Mouse (Mus musculus) forebrain, embryonic 15.5 days (tissue): Measurements from ENCODE around the gene Fgf9. TPM values are rescaled to one million over a fixed set of nuclear protein-coding genes. Genes with fewer than 3 reads are reported as not detected.

Experiments
- ATAC-seq: fragments of 200-750 bp; cut with Nextera tagmentation; replicated peaks from 2 replicates; pipeline ENCODE4 v1.8.0; 2017; ENCODE audit warnings: mild to moderate bottlenecking, moderate TSS enrichment, moderate library complexity
- H3K27ac ChIP-seq: fragments of 300-500 bp; sonication (generic); replicated peaks from 2 replicates; pipeline ENCODE4 v1.5.1; 2015; ENCODE audit warnings: mild to moderate bottlenecking, inconsistent platforms
- H3K27me3 ChIP-seq: fragments of 300-500 bp; sonication (generic); 2 replicates; pipeline ENCODE4 v1.6.1; 2015; ENCODE audit warnings: inconsistent platforms
- H3K36me3 ChIP-seq: fragments of 300-500 bp; sonication (generic); 2 replicates; pipeline ENCODE4 v1.6.1; 2015; ENCODE audit warnings: mild to moderate bottlenecking, inconsistent platforms
- H3K4me1 ChIP-seq: fragments of 300-500 bp; sonication (generic); 2 replicates; pipeline ENCODE4 v1.6.1; 2015; ENCODE audit warnings: inconsistent platforms
- H3K4me2 ChIP-seq: fragments of 300-500 bp; sonication (generic); replicated peaks from 2 replicates; pipeline ENCODE4 v1.6.1; 2015; ENCODE audit warnings: mild to moderate bottlenecking, inconsistent platforms
- H3K4me3 ChIP-seq: fragments of 300-500 bp; sonication (generic); 2 replicates; pipeline ENCODE4 v1.5.1; 2015; ENCODE audit warnings: mild to moderate bottlenecking, inconsistent platforms
- H3K9ac ChIP-seq: fragments of 300-500 bp; sonication (generic); replicated peaks from 2 replicates; pipeline ENCODE4 v1.6.1; 2015; ENCODE audit warnings: mild to moderate bottlenecking, inconsistent platforms
- H3K9me3 ChIP-seq: fragments of 300-500 bp; sonication (generic); 2 replicates; pipeline ENCODE4 v1.6.1; 2016; ENCODE audit warnings: inconsistent platforms
- WGBS: fragments of 180-500 bp; shearing (Covaris S2); methylation state at CpG from one replicate; pipeline ENCODE4 v1.1.7; 2015; ENCODE audit warnings: mixed read lengths; 5-methylcytosine and 5-hydroxymethylcytosine counted together
- polyA plus RNA-seq: library from polyadenylated mRNA; unstranded; fragments of >200 nt; fragmentation: Nextera tagmentation; extraction: Ambion mirVana; gene quantifications from 2 replicates; pipeline ENCODE4 v1.2.1, GENCODE M21; 2015

Fgf9 gene
- polyA plus RNA-seq, 1 experiment from 2014 or later, result 9.0 TPM

GRCm38 (mm10) chr14:58073936-58074335 is 3.6 kb downstream of the Fgf9 start:
- H3K4me1 ChIP-seq, result peaks cover 63% of the 10 kb centered on the region
- H3K9me3 ChIP-seq, result no peaks in the 10 kb centered on the region
- peaks cover 61% of the 10 kb centered on the region for H3K27me3 ChIP-seq
- no peaks in the 10 kb centered on the region for H3K36me3 ChIP-seq
- H3K9ac ChIP-seq, result 0 out of 2 replicates have a peak overlapping the region, but pooled peaks have one; percentile 13
- no peak for ATAC-seq
- peak overlapping the region; percentile 99 for H3K4me2 ChIP-seq
- WGBS, result 1% methylated on average over 20 of the region's 20 CpGs
- no peak overlapping the region for H3K27ac ChIP-seq
- peak overlapping the region; percentile 54 for H3K4me3 ChIP-seq

- Histone ChIP-seq H3K27ac (peak overlapping the region; percentile 42), H3K4me2 (peak overlapping the region; percentile 99), H3K27me3 (peaks cover 52% of the 10 kb centered on the region), H3K9me3 (no peaks in the 10 kb centered on the region), H3K36me3 (no peaks in the 10 kb centered on the region), H3K4me1 (peaks cover 63% of the 10 kb centered on the region), H3K4me3 (peak overlapping the region; percentile 54), H3K9ac (peak overlapping the region; percentile 58)
- WGBS, result under 1% methylated on average over 61 of the region's 61 CpGs
- peak; percentile 44 for ATAC-seq
These were observed 4.5 kb downstream of the Fgf9 start for GRCm38 (mm10) chr14:58074621-58075432.

- H3K27me3 ChIP-seq, result peaks cover 51% of the 10 kb centered on the region
- H3K4me3 ChIP-seq, result peak overlapping the region; percentile 54
- peak overlapping the region; percentile 99 for H3K4me2 ChIP-seq
- H3K27ac ChIP-seq, result peak overlapping the region; percentile 42
- WGBS, result under 1% methylated on average over 31 of the region's 31 CpGs
- peak overlapping the region; percentile 58 for H3K9ac ChIP-seq
- no peaks in the 10 kb centered on the region for H3K9me3 ChIP-seq
- ATAC-seq, result peak; percentile 11
- H3K36me3 ChIP-seq, result no peaks in the 10 kb centered on the region
- peaks cover 57% of the 10 kb centered on the region for H3K4me1 ChIP-seq
These were observed 5.2 kb downstream of the Fgf9 start for GRCm38 (mm10) chr14:58075433-58076029.

DNA sequence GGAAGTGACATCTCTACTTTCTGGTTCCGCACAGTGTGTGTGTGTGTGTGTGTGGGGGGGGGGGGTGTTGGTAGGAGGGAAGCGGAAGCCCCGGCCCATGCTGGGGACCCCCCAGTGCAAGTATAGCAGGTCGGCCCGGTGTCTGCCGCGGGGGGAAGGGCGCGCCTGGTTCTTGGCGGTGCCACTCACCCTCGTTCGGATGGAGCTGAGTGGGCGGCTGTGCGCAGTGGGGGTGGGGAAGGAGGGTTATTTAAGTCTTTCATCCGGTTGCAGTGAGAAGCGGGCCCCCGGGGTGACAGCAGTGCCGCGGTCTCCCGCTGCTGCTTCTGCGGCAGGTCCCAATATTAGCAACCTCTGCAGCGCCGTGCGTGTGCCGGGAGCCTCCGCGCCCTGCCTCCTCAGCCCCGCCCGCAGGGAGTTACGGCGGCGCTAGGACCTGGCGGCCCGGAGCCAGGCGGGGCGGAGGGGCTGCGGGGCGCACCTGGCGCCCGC is 5.7 kb downstream of the Fgf9 start:
- Histone ChIP-seq H3K4me1 (peaks cover 53% of the 10 kb centered on the region), H3K4me3 (peak overlapping the region; percentile 54), H3K9me3 (no peaks in the 10 kb centered on the region), H3K36me3 (no peaks in the 10 kb centered on the region), H3K9ac (peak overlapping the region; percentile 58), H3K27ac (peak overlapping the region; percentile 42), H3K27me3 (peaks cover 50% of the 10 kb centered on the region), H3K4me2 (peak overlapping the region; percentile 99)
- WGBS, result under 1% methylated on average over 40 of the region's 40 CpGs
- ATAC-seq, result peak; percentile 81

- Histone ChIP-seq H3K4me1 (peaks cover 46% of the 10 kb centered on the region), H3K4me2 (peak overlapping the region; percentile 99), H3K9ac (peak overlapping the region; percentile 58), H3K36me3 (no peaks in the 10 kb centered on the region), H3K27me3 (peaks cover 47% of the 10 kb centered on the region), H3K4me3 (peak overlapping the region; percentile 54), H3K9me3 (no peaks in the 10 kb centered on the region), H3K27ac (no peak overlapping the region; the same call in 1 of the 2 replicates)
- peak; percentile 3; the same call in 1 of the 2 replicates for ATAC-seq
- 8% methylated on average over 14 of the region's 14 CpGs for WGBS
These were observed 6.4 kb downstream of the Fgf9 start for GRCm38 (mm10) chr14:58076726-58077255.

- peaks cover 29% of the 10 kb centered on the region for H3K27me3 ChIP-seq
- H3K4me3 ChIP-seq, result no peak overlapping the region
- H3K9me3 ChIP-seq, result no peaks in the 10 kb centered on the region
- no peak for ATAC-seq
- H3K36me3 ChIP-seq, result no peaks in the 10 kb centered on the region
- 80% methylated on average over 2 of the region's 2 CpGs for WGBS
- H3K4me2 ChIP-seq, result no peak overlapping the region
- H3K4me1 ChIP-seq, result peaks cover 23% of the 10 kb centered on the region
- H3K9ac ChIP-seq, result no peak overlapping the region
- no peak overlapping the region for H3K27ac ChIP-seq
These were observed 9.1 kb downstream of the Fgf9 start for GRCm38 (mm10) chr14:58079471-58079870.

- no peak overlapping the region for H3K4me2 ChIP-seq
- no peak overlapping the region for H3K27ac ChIP-seq
- peaks cover 12% of the 10 kb centered on the region for H3K27me3 ChIP-seq
- H3K4me3 ChIP-seq, result no peak overlapping the region
- no peaks in the 10 kb centered on the region for H3K9me3 ChIP-seq
- H3K9ac ChIP-seq, result no peak overlapping the region
- H3K4me1 ChIP-seq, result 0 out of 2 replicates have a peak, but pooled peaks cover under 1% of the 10 kb centered on the region
- no peak for ATAC-seq
- no peaks in the 10 kb centered on the region for H3K36me3 ChIP-seq
- WGBS, result 57% methylated on average over 1 of the region's 1 CpGs
These were observed 11.6 kb downstream of the Fgf9 start for GRCm38 (mm10) chr14:58081955-58082354.

- no peak for ATAC-seq
- WGBS, result 98% methylated on average over 3 of the region's 3 CpGs
- H3K36me3 ChIP-seq, result no peaks in the 10 kb centered on the region
- H3K9me3 ChIP-seq, result no peaks in the 10 kb centered on the region
- no peaks in the 10 kb centered on the region for H3K4me1 ChIP-seq
- no peak overlapping the region for H3K4me3 ChIP-seq
- H3K4me2 ChIP-seq, result no peak overlapping the region
- no peaks in the 10 kb centered on the region; the same call in 1 of the 2 replicates for H3K27me3 ChIP-seq
- H3K9ac ChIP-seq, result no peak overlapping the region
- no peak overlapping the region for H3K27ac ChIP-seq
These were observed 13.9 kb downstream of the Fgf9 start for GRCm38 (mm10) chr14:58084240-58084639.

DNA sequence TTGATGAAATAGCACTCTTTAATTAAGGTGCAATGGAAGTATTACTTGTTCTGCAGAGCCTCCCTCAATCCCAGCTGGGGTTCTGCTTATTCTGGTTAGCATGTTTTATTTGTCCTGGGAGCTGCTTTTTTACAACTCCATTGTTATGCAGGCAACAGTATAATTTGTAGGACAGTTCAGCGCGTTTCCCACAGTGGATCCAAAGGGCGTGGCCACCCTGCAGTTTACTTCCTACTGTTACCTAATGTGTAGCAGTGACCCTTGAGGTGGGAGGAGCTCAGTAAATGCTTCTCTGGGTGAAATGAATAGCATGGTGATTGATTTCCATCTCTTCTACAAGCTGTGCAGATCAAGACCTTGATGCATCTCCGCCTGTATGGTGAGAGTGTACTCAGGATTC is 17.0 kb downstream of the Fgf9 start:
- Histone ChIP-seq H3K36me3 (no peaks in the 10 kb centered on the region), H3K4me1 (no peaks in the 10 kb centered on the region), H3K4me2 (no peak overlapping the region), H3K9ac (no peak overlapping the region), H3K9me3 (no peaks in the 10 kb centered on the region), H3K4me3 (no peak overlapping the region), H3K27ac (no peak overlapping the region), H3K27me3 (no peaks in the 10 kb centered on the region)
- no peak for ATAC-seq
- 45% methylated on average over 4 of the region's 4 CpGs for WGBS

- no peak overlapping the region for H3K4me2 ChIP-seq
- H3K27me3 ChIP-seq, result no peaks in the 10 kb centered on the region
- WGBS, result 77% methylated on average over 5 of the region's 5 CpGs
- no peak overlapping the region for H3K9ac ChIP-seq
- no peaks in the 10 kb centered on the region for H3K9me3 ChIP-seq
- H3K27ac ChIP-seq, result no peak overlapping the region
- no peaks in the 10 kb centered on the region for H3K4me1 ChIP-seq
- H3K4me3 ChIP-seq, result no peak overlapping the region
- H3K36me3 ChIP-seq, result no peaks in the 10 kb centered on the region
- ATAC-seq, result no peak
These were observed 19.1 kb downstream of the Fgf9 start for GRCm38 (mm10) chr14:58089486-58089885.

GRCm38 (mm10) chr14:58091321-58091720 is 21.0 kb downstream of the Fgf9 start:
- no peak overlapping the region for H3K4me2 ChIP-seq
- H3K27me3 ChIP-seq, result no peaks in the 10 kb centered on the region
- ATAC-seq, result no peak
- WGBS, result 78% methylated on average over 10 of the region's 10 CpGs
- no peaks in the 10 kb centered on the region for H3K36me3 ChIP-seq
- H3K4me1 ChIP-seq, result no peaks in the 10 kb centered on the region
- no peaks in the 10 kb centered on the region for H3K9me3 ChIP-seq
- H3K4me3 ChIP-seq, result no peak overlapping the region
- no peak overlapping the region for H3K9ac ChIP-seq
- H3K27ac ChIP-seq, result no peak overlapping the region

DNA sequence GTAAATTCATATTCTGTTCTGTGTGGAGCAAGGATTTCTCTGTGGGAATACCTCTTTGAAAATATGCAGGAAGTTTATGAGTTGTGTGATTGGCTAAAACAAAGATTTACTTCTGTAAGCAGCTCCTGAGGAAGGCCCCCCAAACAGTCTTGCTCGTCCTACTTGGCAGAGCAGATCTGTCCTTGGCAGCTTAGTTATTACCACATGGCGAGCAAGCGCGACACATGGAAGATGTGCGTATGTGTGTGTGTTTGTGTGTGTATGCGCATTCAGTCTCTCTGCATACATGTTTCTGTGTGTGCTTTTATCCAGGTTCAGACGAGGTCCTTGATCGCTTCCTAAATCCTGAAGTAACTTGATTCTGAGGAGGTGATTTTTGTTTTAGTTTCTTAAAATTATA is 29.3 kb downstream of the Fgf9 start:
- Histone ChIP-seq H3K9ac (no peak overlapping the region), H3K9me3 (no peaks in the 10 kb centered on the region), H3K4me1 (no peaks in the 10 kb centered on the region), H3K27ac (no peak overlapping the region), H3K4me2 (no peak overlapping the region), H3K27me3 (no peaks in the 10 kb centered on the region), H3K4me3 (no peak overlapping the region), H3K36me3 (no peaks in the 10 kb centered on the region)
- ATAC-seq, result peak; percentile 81; the same call in 1 of the 2 replicates
- 70% methylated on average over 8 of the region's 8 CpGs for WGBS
